Mouse (Mus musculus): ENCODE data around the gene Grasp.
A peak's percentile ranks its signal among the peaks of the same experiment; 100 is the strongest.

Gene Grasp

GRCm38 (mm10) chr15:101248029-101248710 lies 24.2 kb downstream of the Grasp start:
- no peak for DNase-seq (ENCODE audit: low spot score)

DNA sequence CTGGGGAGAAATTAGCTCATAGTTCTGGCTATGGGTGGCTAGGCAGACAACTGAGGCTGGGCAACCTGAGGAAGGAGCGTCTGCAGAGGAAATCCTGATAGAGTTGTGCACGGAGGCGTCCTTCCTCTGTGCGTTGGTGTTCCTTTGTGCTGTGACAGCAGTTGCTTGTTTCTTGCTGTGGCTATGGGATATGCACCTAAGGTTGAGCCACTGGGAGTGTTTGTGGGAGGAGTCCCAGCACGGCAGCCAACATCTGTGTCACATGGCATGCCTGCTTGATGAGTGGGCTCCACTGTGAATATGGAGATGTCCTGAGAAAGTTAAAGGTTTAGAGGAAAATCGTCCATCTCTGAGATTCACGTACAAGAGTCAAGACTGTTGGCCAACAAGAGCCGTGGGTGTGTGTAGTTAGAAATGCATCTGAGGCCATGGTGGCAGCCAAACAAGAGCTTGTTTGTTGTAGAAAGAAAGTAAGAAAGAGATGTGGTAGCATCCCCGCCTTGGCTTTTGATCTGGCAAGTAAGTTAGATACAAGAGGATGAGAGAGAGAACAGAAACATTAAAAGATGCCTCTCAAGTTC lies 26.3 kb downstream of the Grasp start:
- no peak for DNase-seq (ENCODE audit: low spot score)

DNA sequence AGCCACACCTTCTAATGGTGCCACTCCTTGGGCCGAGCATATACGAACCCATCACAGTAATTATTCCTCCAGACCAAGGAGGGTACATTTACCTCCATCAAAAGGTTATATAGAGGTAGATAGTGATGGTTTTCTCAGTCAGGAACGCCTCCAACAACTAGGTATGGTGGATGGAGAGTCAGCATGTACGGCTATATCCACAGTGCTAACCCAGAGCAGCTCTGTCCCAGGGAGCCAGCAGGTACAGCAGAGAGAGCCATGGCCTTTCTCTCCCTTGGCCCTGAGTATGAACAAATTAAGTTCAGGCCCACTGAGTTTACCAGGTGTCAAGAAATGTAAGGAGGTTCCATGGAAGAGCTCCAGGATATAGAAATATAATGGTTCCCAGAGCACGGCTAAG lies 27.9 kb downstream of the Grasp start:
- DNase-seq (ENCODE audit: low spot score) = no peak

- no peak for DNase-seq (ENCODE audit: low spot score)
Observed at GRCm38 (mm10) chr15:101252614-101253013, 28.6 kb downstream of the Grasp start.

GRCm38 (mm10) chr15:101253563-101253885 lies 29.5 kb downstream of the Grasp start:
- no peak for DNase-seq (ENCODE audit: low spot score)

DNA sequence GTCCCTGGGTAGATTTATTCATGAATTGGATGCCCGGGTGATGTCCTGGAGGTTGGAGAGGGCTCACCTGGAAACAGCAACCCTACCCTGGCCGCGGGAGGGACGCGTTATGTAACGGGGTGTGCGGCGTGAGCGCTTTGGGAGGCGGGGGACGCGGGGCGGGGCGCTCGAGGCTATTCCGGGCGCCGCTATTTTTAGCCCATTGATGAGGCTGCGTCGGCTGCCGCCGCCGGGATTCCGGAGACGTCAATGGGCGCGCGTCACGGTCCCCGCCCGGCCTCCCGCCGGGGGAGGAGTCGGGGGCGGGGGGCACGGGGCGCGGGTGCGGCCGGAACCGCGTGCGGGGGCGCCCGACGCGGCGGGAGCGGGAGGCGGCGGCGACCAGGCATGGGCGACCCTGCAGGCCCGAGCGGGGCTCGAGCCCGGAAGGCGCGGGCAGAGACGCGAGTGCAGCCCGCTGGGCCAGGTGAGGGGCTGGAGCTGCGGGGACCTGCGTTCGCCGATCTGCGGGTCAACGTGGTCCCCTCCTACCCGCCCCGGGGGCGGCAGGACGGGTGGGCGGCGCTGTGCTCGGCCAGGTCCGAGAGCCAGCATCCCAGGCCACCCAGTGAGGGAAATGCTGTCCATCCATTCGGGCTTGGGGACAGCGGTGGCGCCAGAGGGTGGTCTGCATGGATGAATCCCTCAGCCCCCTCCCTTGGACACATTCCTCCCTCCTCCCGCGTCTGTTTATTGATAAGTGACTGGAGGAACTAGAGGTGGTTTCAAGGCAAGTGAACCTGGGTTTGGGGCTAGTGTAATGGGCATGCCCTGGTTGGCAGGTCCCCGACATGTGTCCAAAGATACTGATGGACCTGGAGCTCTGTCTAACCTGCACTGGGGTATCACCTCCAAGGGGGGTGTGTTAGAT lies 30.2 kb downstream of the Grasp start, which contains the start of gene Nr4a1:
Gene Nr4a1, plus strand, starts transcription at position 384 of the 910 bp plus-strand sequence.
- no peak for DNase-seq (ENCODE audit: low spot score)

DNA sequence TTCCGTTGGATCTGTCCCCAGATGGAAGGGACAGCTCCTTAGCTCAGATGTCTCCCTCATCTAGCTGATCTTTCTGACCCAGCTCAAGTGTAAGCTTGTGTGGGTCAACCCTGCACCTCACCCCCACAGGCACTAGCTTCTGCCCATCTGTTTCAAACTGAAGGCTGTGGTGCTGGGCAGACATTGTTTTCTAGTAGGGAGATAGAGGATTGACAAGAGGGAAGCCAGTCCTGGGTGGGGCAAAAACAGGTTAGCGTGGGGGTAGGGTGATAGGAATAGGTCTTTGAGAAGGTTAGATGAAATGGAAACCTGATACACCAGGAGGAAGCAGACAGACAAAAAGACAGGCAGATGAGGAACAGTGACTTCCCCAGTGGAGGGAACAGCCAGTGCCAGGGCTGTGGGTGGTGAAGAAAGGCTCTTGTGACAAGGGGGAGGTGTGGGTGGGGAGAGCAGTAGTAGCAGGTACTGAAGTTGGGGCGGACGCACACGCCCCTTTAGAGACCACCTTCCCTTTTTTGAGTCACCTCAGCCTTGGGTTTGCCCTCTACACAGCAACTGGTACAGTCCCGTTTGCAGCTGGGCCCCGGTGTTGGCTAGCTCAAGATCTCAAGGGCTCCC lies 32.0 kb downstream of the Grasp start:
- DNase-seq (ENCODE audit: low spot score) = no peak

- no peak for DNase-seq (ENCODE audit: low spot score)
Observed at GRCm38 (mm10) chr15:101256463-101257206, 32.6 kb downstream of the Grasp start.

- DNase-seq (ENCODE audit: low spot score) = no peak
Observed at GRCm38 (mm10) chr15:101258420-101258819, 34.4 kb downstream of the Grasp start.

DNA sequence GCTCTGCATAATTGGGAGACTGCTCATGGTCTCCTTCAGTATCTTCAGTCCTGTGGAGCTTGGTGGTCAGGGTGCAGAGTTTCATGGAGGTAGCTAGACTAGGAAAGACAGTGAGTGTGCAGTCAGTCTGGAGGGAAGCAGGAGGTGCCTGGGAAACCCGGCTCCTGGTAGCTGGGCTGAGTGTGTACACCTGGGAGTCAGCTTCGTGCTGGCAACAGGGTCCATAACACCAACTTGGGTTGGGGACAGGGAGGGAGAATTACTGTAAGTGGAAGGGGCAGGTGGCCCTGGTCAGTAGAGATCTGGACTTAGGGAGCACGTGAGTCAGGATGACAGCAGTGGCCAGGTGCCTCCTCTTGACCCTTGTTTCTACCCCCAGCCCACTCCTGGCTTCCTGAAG lies 35.9 kb downstream of the Grasp start:
- DNase-seq (ENCODE audit: low spot score) = no peak

DNA sequence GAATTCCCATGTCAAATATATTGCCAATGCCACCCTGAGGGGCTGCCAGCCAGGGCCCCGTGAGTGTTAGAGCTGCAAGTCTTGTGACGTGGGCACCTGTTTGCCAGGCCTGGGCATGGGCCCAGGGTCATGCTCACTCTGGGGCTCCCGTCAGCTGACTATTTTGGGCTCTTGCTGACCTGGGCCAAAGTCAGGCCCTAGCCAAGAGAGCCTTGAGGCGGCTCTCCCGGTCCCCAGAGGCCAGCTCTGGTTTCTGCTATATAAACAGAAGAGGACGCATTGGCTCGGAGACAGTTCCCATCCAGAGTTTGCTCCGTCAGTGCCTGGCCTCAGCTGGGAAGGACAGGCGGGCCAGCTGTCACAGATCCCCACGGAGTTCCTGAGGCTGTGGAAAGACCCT lies 36.4 kb downstream of the Grasp start:
- DNase-seq (ENCODE audit: low spot score) = no peak

GRCm38 (mm10) chr15:101260874-101261622 lies 37.1 kb downstream of the Grasp start:
- no peak for DNase-seq (ENCODE audit: low spot score)

GRCm38 (mm10) chr15:101262502-101262901 lies 38.5 kb downstream of the Grasp start:
- DNase-seq (ENCODE audit: low spot score) = no peak

DNA sequence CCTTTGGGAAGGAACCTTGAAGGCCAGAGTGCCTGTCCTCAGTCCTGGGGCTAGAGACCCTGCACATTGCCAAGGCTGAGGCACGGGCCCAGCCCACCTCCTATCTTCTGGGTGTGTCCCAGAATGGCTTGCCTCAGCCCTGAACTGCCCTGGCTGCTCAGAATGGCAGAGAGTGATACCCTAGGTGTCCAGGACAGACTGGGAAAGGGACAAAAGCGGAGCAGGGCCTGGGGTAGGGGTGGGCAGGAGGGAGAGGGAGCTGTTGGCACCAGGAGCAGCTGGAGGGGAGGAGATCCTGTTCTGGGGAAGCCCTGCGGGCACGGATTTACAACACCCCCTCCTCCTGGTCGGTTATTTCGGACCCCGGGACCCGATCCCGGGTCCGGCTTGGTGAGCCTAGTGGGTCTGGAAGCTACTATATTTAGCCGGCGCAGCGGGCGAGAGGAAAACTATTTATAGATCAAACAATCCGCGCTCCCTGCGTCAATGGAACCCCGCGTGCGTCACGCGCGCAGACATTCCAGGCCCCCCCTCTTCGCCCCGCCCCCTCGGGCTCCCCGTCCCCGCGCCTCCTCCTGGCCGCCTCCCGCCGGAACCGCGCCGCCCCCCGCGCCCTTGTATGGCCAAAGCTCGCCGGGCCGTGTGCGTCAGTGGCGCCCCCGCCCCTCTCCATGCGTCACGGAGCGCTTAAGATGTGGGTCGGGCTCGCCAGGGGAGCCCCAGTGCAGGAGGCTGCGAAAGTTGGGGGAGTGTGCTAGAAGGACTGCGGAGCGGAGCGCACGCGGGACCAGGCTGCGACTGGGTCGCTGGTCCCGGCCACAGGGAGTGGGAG lies 42.4 kb downstream of the Grasp start:
- DNase-seq (ENCODE audit: low spot score) = peak; percentile 85

DNA sequence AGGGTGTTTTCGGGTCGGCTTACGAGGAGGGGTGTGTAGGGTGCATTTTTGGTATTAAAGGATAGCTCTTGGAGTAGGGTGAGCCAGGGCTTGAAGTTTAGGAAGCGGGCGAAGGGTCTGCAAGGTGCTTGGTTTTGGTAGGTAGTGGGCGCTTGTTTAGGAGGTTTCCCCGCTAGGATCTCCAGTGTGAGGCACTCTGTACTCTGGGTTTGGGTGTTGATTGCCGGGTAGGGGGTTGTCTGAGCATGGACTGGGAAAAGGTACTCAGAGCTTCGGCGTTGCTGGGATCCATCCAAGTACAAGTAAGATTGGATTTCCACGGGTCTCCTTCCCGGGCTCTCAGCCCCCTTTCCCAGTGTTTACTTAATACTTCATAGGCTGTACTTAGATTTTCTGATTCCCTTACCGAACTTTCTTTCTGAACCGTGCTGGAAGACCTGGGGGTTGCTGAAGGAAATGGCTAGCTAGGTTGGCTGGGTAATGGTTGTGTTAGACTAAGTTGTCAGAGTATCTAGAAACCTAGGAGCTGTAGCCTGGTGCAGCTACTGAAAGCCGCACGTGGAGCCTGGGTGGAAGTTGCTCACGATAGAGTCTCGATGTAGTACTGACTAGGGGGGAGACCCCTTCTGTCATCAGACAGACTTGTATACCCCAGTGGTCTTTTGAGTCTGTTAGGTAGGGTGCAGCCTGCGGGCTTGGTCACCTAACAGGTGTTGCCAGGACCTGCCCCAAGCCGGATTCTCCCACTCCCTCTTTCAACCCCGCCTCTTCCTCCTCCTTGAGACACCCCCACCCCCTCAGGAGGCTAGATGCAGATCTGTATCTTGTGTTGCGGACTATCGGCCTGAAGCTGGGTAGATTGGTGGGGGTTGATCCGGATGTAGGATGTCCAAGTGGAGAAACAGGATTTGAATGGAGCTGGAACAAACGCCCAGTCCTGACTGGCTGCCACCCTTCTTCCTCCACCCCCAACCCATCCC lies 43.4 kb downstream of the Grasp start:
- no peak for DNase-seq (ENCODE audit: low spot score)

- DNase-seq (ENCODE audit: low spot score) = no peak
Observed at GRCm38 (mm10) chr15:101270101-101270820, 46.3 kb downstream of the Grasp start.

- DNase-seq (ENCODE audit: low spot score) = no peak
Observed at GRCm38 (mm10) chr15:101271107-101271506, 47.1 kb downstream of the Grasp start.

GRCm38 (mm10) chr15:101271513-101271912 lies 47.5 kb downstream of the Grasp start:
- DNase-seq (ENCODE audit: low spot score) = no peak

Measured in left cerebral cortex, adult 11 months (tissue).